Mouse (Mus musculus) kidney, adult 2 months (tissue): Measurements from ENCODE around the gene Rhbdf2.

ENCODE experiments used
- CTCF ChIP-seq: fragments of 200-500 bp; conservative IDR thresholded peaks from 2 replicates; pipeline ENCODE4 v1.5.1; 2011; ENCODE audit warnings: low read depth, mild to moderate bottlenecking, control low read depth, low read length, moderate library complexity, mixed read lengths; ENCODE audit not compliant: insufficient read depth, insufficient read length
- POLR2A ChIP-seq: fragments of 200-500 bp; IDR thresholded peaks from one replicate; pipeline ENCODE4 v1.6.1; 2011; ENCODE audit warnings: low read depth, low read length, control low read depth

GRCm38 (mm10) chr11:116591621-116592020 lies 35.2 kb downstream of the Rhbdf2 start:
- TF ChIP-seq POLR2A (no peak), CTCF (no peak)
